Mouse (Mus musculus): Measurements from ENCODE around the gene Srrt.

The Srrt gene

DNA sequence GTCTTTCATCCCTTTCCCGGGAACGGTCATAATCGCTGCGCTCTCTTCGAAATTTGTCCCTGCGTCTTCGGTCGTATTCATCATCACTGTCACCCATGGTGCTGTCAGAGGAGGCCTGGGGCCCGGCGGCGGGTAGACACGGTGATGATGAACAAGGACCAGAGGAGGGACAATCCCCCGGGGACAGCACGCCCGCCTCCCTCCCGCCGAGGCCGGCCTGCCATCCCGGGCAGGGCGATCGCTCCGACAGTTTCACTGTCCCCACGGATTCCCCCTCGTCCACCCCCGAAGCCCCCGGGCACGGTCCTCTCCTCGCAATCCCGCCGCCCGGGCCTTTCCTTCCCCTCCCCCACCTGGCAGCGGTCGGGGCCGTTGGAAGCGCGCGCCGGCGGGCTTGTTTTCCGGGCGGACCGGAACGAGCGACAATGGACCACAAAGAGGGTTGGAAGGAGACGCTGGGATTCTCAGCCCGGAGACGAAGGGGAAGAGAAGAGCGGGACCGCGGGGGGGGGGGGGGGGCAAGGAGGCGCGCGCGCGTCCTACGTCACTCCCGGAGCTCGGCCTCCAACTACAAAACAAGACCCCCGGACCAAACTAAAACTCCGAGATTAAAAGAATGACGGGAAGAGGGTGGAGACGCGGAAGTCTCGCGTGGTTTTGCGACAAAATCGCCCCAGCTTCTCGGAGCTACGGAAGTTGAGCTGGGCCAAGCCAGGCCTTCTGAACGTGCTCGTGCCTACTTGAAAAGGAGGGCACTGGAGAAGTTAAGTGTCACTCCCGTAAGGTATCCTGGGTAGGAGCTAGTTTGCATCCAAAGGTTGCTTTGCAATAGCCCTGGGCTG is at the start of gene Srrt:
TSS of gene Srrt (minus strand) at position 604 of the 842 bp plus-strand sequence.
- peak; percentile 98 for DNase-seq (ENCODE audit: low read depth, low spot score)

DNA sequence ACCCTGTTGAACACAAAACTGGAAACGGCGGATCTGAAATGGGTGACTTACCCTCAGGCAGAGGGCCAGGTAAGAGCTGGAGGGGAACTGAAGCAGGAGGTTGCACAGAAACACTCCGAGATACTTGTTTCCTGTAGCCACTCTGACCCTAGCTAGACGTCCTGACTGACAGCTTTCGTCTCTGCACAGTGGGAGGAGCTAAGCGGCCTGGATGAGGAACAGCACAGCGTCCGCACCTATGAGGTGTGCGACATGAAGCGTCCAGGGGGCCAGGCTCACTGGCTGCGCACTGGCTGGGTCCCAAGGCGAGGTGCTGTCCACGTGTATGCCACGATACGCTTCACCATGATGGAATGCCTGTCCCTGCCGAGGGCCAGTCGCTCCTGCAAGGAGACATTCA is 46.6 kb upstream of the Srrt start:
- DNase-seq (ENCODE audit: low read depth, low spot score) = no peak

DNA sequence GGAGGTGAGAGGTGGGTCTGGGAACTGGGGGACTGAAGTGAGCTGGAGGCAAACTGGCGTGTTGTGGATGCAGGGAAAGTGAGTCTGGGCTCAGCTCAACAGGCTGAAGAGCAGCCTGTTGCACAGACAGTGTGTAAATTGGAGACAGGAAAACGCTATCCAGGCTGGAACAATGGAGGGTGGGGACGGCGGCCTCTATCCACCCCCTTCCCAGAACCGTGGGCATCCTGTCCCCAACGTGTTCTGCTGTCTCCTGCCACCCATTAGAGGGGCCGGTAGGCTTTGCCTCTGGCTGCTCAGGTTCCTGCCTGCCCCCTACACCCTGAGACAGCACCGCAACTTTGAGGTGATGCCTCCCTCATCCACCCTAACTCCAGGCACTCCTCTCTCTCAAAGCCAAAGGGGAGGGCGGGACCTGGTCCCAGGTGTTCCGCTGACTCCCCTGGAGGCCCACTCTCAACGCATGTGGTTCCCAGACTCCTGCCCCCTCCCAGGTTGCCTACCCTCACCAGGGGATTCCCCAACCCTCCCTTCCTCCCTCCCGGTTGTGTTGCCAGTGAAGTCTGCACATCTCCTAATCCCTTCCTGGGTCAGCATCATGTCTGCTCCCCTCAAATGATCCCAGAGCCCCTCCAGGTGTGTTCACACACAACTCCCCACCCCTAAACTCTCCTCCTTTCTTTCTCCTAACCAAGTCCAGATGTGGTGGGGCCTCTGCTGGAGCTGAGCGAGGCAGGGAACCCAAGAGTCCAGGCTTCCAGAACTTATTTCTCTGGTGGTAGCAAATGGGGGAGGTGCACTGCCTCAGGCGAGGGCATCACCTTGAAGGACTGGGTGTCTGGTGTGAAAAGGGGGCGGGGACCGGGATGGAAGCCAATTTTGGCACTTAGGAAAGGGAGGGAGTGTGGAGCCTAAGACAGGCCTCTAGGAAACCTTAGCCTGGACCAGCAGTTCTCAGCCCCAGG is 44.8 kb upstream of the Srrt start:
- DNase-seq (ENCODE audit: low read depth, low spot score) = no peak

DNA sequence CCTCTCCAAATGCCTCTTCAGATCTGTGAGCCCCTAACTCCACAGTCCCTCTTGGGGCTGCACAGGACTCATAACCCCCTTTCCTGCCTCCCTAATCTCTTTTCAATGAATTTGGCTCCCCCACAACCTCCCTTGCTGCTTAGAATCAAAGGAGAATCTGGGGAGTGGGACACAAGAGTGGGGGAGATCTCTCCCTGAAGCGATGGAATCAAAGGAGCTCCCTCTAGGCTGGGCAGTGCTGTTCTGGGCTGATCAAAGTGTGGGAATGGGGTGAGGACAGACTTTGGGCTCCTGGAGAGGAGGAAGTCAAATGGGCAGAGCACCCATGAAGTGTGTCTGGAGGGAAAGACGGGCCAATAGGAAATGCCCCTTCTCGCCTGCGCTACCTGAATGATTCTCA is 43.9 kb upstream of the Srrt start:
- DNase-seq (ENCODE audit: low read depth, low spot score) = no peak

GRCm38 (mm10) chr5:137351058-137351380 is 43.5 kb upstream of the Srrt start:
- no peak for DNase-seq (ENCODE audit: low read depth, low spot score)

DNA sequence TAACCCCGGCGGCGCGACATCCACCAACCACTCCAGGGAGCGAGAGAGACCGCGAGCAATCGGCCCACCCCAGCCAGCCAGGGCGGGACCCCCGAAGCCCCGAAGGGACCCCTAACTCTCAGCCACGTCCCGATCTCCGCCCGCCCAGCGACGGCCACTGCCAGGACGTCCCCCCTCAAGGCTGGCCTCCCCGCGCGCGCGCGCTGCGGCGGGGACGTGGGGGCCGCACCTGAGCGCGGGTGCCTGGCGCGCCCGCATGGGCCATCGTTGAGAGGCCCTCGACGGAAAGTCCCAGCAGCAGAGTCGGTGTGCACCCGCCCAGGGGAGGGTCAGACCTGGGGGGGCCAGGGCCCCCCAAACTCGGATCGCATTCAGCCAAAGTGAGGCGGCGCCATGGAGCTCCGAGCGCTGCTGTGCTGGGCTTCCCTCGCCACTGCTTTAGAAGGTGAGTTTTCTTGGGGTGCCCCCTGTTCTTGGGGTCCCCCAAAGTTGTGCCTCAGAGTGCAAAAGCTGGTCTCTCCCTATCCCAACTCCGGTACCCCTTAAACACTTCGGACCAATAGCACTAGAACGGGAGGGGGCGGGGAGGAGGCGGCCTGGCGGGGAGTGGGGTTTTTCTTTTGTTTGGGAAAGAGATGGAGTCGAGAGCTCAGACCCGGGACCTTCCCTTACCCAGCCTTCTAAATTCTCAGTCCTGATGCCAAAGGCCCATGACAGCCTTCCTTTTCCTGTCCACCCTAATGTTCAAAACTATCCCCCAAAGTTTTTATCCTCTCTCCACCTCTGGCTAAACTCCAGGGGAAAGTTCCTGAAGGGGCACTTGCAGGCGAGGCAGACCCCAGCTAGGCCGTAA is 43.0 kb upstream of the Srrt start:
- DNase-seq (ENCODE audit: low read depth, low spot score) = no peak

GRCm38 (mm10) chr5:137349384-137350204 is 42.1 kb upstream of the Srrt start, which contains the start of gene Ephb4:
Gene Ephb4 (plus strand): TSS chr5:137350109.
- DNase-seq (ENCODE audit: low read depth, low spot score) = no peak

- DNase-seq (ENCODE audit: low read depth, low spot score) = no peak
These were observed 41.3 kb upstream of the Srrt start for GRCm38 (mm10) chr5:137348482-137349383.

- no peak for DNase-seq (ENCODE audit: low read depth, low spot score)
These were observed 40.4 kb upstream of the Srrt start for GRCm38 (mm10) chr5:137347856-137348255.

GRCm38 (mm10) chr5:137346983-137347382 is 39.5 kb upstream of the Srrt start:
- DNase-seq (ENCODE audit: low read depth, low spot score) = no peak

DNA sequence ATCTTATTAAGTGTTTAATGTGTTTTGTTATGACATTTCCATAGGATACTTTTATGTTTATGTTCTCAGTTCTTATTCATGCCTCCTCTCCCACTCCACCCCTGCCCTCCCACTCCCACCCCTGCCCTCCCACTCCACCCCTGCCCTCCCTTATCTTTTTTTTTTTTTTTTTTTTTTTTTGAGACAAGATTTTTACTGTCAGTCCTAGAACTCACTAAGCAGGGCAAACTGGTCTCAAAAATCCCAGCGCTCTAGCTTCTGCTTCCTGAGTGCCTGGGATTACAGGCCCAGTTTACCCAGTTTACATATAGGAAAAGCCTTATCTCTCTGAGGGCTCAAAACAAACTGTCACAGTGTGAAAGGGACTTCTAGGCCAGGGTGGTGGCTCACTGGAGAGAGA is 38.9 kb upstream of the Srrt start:
- no peak for DNase-seq (ENCODE audit: low read depth, low spot score)

DNA sequence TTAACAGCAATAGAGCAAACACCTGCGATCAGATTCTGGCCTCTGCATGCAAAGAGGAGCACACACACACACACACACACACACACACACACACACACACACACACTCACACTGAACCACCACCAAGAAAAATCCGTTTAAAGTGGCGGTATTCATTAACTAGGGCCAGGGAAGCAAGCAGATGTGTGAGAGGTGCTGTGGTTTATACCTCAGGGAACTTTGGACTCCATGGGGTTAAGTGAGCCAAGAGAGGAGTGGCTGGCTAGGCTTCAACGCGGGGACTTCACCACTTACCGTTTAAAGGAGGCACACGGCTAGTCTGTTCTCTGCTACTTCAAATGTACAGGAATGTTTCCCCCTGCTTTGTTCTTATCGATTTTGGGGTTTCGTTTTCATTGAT is 38.3 kb upstream of the Srrt start:
- no peak for DNase-seq (ENCODE audit: low read depth, low spot score)

DNA sequence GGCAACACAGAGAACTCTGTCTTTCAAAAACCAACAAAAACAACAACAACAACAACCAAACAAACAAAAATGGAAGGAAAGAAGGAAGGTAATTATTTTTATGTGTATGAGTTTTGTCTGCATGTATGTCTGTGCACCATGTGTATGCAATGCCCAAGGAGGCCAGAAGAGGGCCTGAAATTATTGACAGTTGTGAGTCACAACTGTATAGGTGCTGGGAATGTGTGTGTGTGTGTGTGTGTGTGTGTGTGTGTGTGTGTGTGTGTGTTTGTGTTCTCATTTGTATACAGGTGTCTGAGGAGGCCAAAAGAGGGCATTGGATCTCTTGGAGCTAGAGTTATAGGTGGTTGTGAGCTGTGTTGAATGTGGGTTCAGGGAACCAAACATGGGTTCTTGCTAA is 36.4 kb upstream of the Srrt start:
- no peak for DNase-seq (ENCODE audit: low read depth, low spot score)

- DNase-seq (ENCODE audit: low read depth, low spot score) = no peak
These were observed 35.9 kb upstream of the Srrt start for GRCm38 (mm10) chr5:137343412-137343811.

GRCm38 (mm10) chr5:137342407-137343012 is 35.0 kb upstream of the Srrt start:
- no peak for DNase-seq (ENCODE audit: low read depth, low spot score)

DNA sequence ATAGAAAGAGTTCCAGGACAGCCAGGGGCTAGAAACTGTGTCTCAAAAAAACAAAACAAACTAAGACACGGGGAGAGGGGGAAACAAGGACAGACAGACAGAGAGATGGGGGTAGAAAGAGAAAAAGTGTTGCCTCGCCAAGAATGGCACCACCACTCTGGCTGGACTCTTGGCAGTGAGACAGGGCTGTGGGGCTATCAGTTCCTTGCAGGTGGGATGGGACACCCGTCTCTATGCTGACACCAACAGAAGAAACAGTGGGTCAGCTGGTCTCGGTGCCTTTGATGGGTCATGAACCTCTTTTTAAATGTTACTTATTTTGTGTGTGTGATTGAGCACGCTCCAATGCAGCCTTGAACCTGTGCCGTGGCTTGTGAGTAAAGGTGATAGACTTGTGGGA is 32.7 kb upstream of the Srrt start:
- no peak for DNase-seq (ENCODE audit: low read depth, low spot score)

DNA sequence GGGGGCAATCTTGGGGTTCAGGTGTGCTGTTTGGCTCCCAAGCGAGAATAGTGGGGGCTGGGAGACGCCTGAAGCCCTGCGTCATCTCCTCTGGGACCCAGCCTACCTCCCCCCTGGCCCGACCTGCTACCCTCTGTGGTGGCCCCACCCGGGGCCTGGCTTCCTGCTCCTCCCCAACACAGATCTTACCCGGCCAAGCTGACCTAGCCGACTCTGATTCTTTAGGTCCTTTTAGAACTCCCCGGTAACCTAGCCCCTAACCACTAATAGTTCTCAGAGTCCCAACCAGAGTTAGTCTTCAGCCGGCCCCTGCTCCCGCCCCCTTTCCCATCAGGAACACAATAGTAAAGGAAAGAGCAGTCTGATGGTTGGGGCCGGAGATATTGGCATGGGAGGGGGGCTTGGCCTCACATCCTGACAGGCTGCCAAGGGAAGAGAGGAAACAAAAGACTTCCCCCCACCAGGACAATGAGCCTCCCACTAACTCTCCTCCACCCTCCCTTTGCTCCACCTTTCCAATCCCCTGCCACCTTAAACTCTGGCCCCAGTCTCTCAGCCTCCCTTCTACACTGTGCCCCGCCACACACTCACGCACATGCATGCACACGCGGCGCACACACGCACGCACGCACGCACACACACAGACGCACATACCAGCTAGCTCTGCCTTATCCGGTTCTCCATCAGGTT is 32.0 kb upstream of the Srrt start:
- DNase-seq (ENCODE audit: low read depth, low spot score) = no peak

- no peak for DNase-seq (ENCODE audit: low read depth, low spot score)
These were observed 31.3 kb upstream of the Srrt start for GRCm38 (mm10) chr5:137338663-137339289.
